Mouse (Mus musculus): ENCODE data around the gene Srrm3. TPM values are rescaled to one million over a fixed set of nuclear protein-coding genes. Genes with fewer than 3 reads are reported as not detected.

The Srrm3 gene
- polyA plus RNA-seq, 1 experiment from 2014 or later = 90.6 TPM

DNA sequence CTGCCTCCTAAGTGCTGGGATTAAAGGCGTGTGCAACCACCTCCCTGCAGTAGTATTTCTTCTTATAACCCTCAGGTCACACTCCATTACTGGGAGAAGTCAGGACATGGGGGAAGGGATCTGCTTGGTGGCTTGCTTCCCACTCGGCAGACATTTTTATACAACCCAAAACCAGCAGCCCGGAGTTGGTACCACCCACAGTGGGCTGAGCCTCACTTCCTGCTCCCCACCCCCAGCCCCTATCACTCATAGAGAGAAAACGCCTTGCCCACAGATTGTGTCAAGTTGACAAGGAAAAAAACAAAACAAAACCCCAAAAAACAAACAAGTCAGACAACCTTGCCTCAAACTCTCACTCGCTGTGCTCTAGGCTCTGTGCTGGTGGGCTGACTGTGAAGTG, 106.5 kb downstream of the Srrm3 start:
- Histone ChIP-seq H3K9ac (no peak overlapping the region), H3K4me3 (no peak overlapping the region), H3K36me3 (peaks cover 83% of the 10 kb centered on the region), H3K27me3 (no peaks in the 10 kb centered on the region), H3K4me1 (replicated peaks) (peaks cover 28% of the 10 kb centered on the region), H3K4me2 (no peak overlapping the region), H3K9me3 (no peaks in the 10 kb centered on the region), H3K27ac (no peak overlapping the region)
- 88% methylated on average over 5 of the region's 5 CpGs for WGBS
- no peak for ATAC-seq (ENCODE audit: low FRiP score)

- Histone ChIP-seq H3K4me2 (no peak overlapping the region), H3K4me3 (no peak overlapping the region), H3K36me3 (peaks cover 88% of the 10 kb centered on the region), H3K4me1 (replicated peaks) (peaks cover 20% of the 10 kb centered on the region), H3K9me3 (no peaks in the 10 kb centered on the region), H3K27ac (0 out of 2 replicates have a peak overlapping the region, but pooled peaks have one; percentile 50), H3K9ac (no peak overlapping the region), H3K27me3 (no peaks in the 10 kb centered on the region)
- WGBS = 87% methylated on average over 6 of the region's 6 CpGs
- no peak for ATAC-seq (ENCODE audit: low FRiP score)
Measured at GRCm38 (mm10) chr5:135914156-135914555, 107.5 kb downstream of the Srrm3 start.

- ATAC-seq (ENCODE audit: low FRiP score) = no peak
- Histone ChIP-seq H3K4me3 (no peak overlapping the region), H3K36me3 (peaks cover 86% of the 10 kb centered on the region), H3K4me1 (replicated peaks) (peaks cover 26% of the 10 kb centered on the region), H3K9ac (no peak overlapping the region), H3K4me2 (no peak overlapping the region), H3K27ac (no peak overlapping the region), H3K27me3 (no peaks in the 10 kb centered on the region), H3K9me3 (no peaks in the 10 kb centered on the region)
- 93% methylated on average over 6 of the region's 6 CpGs for WGBS
Measured at GRCm38 (mm10) chr5:135916051-135916565, 109.4 kb downstream of the Srrm3 start.

DNA sequence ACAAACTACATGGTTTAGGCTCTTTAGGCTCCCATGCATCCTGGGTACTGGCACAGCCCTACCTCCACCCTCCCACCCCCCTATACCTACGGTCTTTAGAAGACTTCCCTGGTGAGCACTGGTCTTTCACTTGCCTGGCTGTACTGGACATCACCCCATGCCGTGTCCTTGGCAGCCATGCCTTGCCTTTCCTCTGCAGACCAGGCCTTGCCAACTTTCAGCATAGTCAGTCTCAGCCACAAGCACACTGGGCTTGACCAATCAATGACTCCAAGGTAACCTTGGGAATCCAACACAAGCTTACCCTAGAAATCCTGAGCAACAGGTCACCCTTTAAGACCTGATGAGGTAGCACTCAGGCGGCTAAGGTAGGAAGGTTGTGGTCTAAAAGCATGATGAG, 109.9 kb downstream of the Srrm3 start:
- Histone ChIP-seq H3K4me1 (replicated peaks) (peaks cover 26% of the 10 kb centered on the region), H3K9me3 (no peaks in the 10 kb centered on the region), H3K4me3 (no peak overlapping the region), H3K36me3 (peaks cover 86% of the 10 kb centered on the region), H3K27ac (no peak overlapping the region), H3K4me2 (no peak overlapping the region), H3K27me3 (no peaks in the 10 kb centered on the region), H3K9ac (no peak overlapping the region)
- ATAC-seq (ENCODE audit: low FRiP score) = no peak
- 96% methylated on average over 3 of the region's 3 CpGs for WGBS

DNA sequence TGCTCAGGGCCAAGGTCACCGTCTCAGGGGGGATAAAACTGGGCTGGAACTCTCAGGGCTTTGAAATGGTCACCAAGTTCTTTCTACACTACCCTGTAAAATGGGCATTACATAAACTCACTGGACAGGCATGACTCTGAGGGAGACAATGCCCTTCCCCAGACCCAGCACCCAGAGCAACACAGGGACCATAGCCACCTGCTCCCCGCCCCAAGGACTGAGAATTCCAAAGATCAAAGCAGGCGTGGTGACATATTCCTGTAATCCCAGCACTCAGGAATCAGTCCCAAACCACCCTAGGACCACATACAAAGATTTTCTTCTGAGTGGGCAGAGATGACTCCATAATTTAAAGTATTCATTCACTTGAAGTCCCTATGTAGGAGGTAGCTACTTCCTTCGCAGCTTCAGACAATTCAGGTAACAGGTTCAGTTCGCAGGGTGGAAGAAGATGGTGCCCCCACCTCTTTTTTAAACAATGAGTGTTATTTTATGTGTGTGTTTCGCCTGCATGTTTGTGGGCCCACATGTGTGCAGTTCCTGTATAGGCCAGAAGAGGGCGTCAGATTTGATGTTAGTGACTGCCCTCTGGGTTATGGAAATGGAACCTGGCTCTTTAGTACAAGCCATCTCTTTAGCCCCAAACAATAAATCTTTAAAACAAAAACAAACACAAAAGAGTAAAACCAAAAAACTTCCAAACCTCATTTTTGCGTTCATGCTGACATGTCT, 110.8 kb downstream of the Srrm3 start:
- whole genome bisulfite sequencing = 93% methylated on average over 8 of the region's 8 CpGs
- Histone ChIP-seq H3K4me3 (no peak overlapping the region), H3K27ac (no peak overlapping the region), H3K4me1 (replicated peaks) (peaks cover 25% of the 10 kb centered on the region), H3K9ac (no peak overlapping the region), H3K4me2 (no peak overlapping the region), H3K9me3 (no peaks in the 10 kb centered on the region), H3K27me3 (no peaks in the 10 kb centered on the region), H3K36me3 (peaks cover 87% of the 10 kb centered on the region)
- ATAC-seq (ENCODE audit: low FRiP score) = no peak

- H3K9ac ChIP-seq = no peak overlapping the region
- H3K27ac ChIP-seq = no peak overlapping the region
- H3K36me3 ChIP-seq = peaks cover 86% of the 10 kb centered on the region
- H3K4me2 ChIP-seq = no peak overlapping the region
- H3K4me3 ChIP-seq = no peak overlapping the region
- peaks cover 25% of the 10 kb centered on the region for H3K4me1 ChIP-seq (replicated peaks)
- no peaks in the 10 kb centered on the region for H3K9me3 ChIP-seq
- 95% methylated on average over 5 of the region's 5 CpGs for WGBS
- ATAC-seq (ENCODE audit: low FRiP score) = no peak
- H3K27me3 ChIP-seq = no peaks in the 10 kb centered on the region
Measured at GRCm38 (mm10) chr5:135918059-135918437, 111.4 kb downstream of the Srrm3 start.

GRCm38 (mm10) chr5:135918593-135918992, 111.9 kb downstream of the Srrm3 start:
- H3K4me2 ChIP-seq = no peak overlapping the region
- no peak for ATAC-seq (ENCODE audit: low FRiP score)
- WGBS = 94% methylated on average over 5 of the region's 5 CpGs
- no peak overlapping the region for H3K4me3 ChIP-seq
- H3K27ac ChIP-seq = no peak overlapping the region
- H3K4me1 ChIP-seq (replicated peaks) = peaks cover 23% of the 10 kb centered on the region
- H3K36me3 ChIP-seq = peaks cover 84% of the 10 kb centered on the region
- H3K9me3 ChIP-seq = no peaks in the 10 kb centered on the region
- no peaks in the 10 kb centered on the region for H3K27me3 ChIP-seq
- H3K9ac ChIP-seq = no peak overlapping the region

GRCm38 (mm10) chr5:135919902-135920301, 113.2 kb downstream of the Srrm3 start:
- WGBS = 83% methylated on average over 3 of the region's 3 CpGs
- Histone ChIP-seq H3K36me3 (peaks cover 84% of the 10 kb centered on the region), H3K9ac (no peak overlapping the region), H3K4me3 (no peak overlapping the region), H3K4me2 (no peak overlapping the region), H3K27ac (no peak overlapping the region), H3K27me3 (no peaks in the 10 kb centered on the region), H3K4me1 (replicated peaks) (peaks cover 28% of the 10 kb centered on the region), H3K9me3 (no peaks in the 10 kb centered on the region)
- ATAC-seq (ENCODE audit: low FRiP score) = no peak

GRCm38 (mm10) chr5:135923901-135924300, 117.2 kb downstream of the Srrm3 start:
- H3K27ac ChIP-seq = no peak overlapping the region
- ATAC-seq (ENCODE audit: low FRiP score) = no peak
- peaks cover 60% of the 10 kb centered on the region for H3K4me1 ChIP-seq (replicated peaks)
- H3K9me3 ChIP-seq = no peaks in the 10 kb centered on the region
- H3K4me3 ChIP-seq = no peak overlapping the region
- no peaks in the 10 kb centered on the region for H3K27me3 ChIP-seq
- WGBS = 92% methylated on average over 7 of the region's 7 CpGs
- H3K9ac ChIP-seq = no peak overlapping the region
- H3K36me3 ChIP-seq = peaks cover 83% of the 10 kb centered on the region
- H3K4me2 ChIP-seq = no peak overlapping the region

Small RNA genes within 50 kb of the gene (microRNA-seq; reads per million reads assigned to microRNA genes)
- not detected for gene Gm23268

Other genes with a start within 250 kb of the Srrm3 start
- not detected in 2 replicates for gene Ccl26, start 243.3 kb upstream of the Srrm3 start, polyA plus RNA-seq (2015; fragmentation: Nextera tagmentation; extraction: Ambion mirVana)
- gene Ccl24, start 233.8 kb upstream of the Srrm3 start, polyA plus RNA-seq (2015; fragmentation: Nextera tagmentation; extraction: Ambion mirVana) = 3.7 and 4.4 TPM in 2 replicates
- gene Rhbdd2, start 174.3 kb upstream of the Srrm3 start, polyA plus RNA-seq (2015; fragmentation: Nextera tagmentation; extraction: Ambion mirVana) = 85.3 and 89.3 TPM in 2 replicates
- gene Por, start 136.9 kb upstream of the Srrm3 start, polyA plus RNA-seq (2015; fragmentation: Nextera tagmentation; extraction: Ambion mirVana) = 107 TPM in 2 replicates
- gene Tmem120a, start 62.4 kb upstream of the Srrm3 start, polyA plus RNA-seq (2015; fragmentation: Nextera tagmentation; extraction: Ambion mirVana) = 80.6 and 80.8 TPM in 2 replicates
- gene Styxl1, start 28.5 kb upstream of the Srrm3 start, polyA plus RNA-seq (2015; fragmentation: Nextera tagmentation; extraction: Ambion mirVana) = 0.25 and 0.65 TPM in 2 replicates
- 593 and 594 TPM in 2 replicates for gene Mdh2, start 28.4 kb upstream of the Srrm3 start, polyA plus RNA-seq (2015; fragmentation: Nextera tagmentation; extraction: Ambion mirVana)
- 8.9 and 10.3 TPM in 2 replicates for gene Hspb1, start 81.0 kb downstream of the Srrm3 start, polyA plus RNA-seq (2015; fragmentation: Nextera tagmentation; extraction: Ambion mirVana)
- 646 and 674 TPM in 2 replicates for gene Ywhag, start 127.7 kb downstream of the Srrm3 start, polyA plus RNA-seq (2015; fragmentation: Nextera tagmentation; extraction: Ambion mirVana)
- 0.61 and 1.4 TPM in 2 replicates for gene Ssc4d, start 167.6 kb downstream of the Srrm3 start, polyA plus RNA-seq (2015; fragmentation: Nextera tagmentation; extraction: Ambion mirVana)
- 0.17 TPM in 1 of 2 replicates, not detected in the other for gene Zp3, start 173.2 kb downstream of the Srrm3 start, polyA plus RNA-seq (2015; fragmentation: Nextera tagmentation; extraction: Ambion mirVana)
- 25.6 and 28.3 TPM in 2 replicates for gene Dtx2, start 187.9 kb downstream of the Srrm3 start, polyA plus RNA-seq (2015; fragmentation: Nextera tagmentation; extraction: Ambion mirVana)
- 0.04 and 0.09 TPM in 2 replicates for gene Upk3b, start 231.6 kb downstream of the Srrm3 start, polyA plus RNA-seq (2015; fragmentation: Nextera tagmentation; extraction: Ambion mirVana)
- gene Upk3bl, start 247.6 kb downstream of the Srrm3 start, polyA plus RNA-seq (2015; fragmentation: Nextera tagmentation; extraction: Ambion mirVana) = not detected in 2 replicates